Mouse (Mus musculus) brain, adult 2 months (tissue): ENCODE measurements around the gene Ctu2.

Experiments used
- DNase-seq: peaks from one replicate; pipeline ENCODE4 v3.0.0; 2011; ENCODE audit warnings: low read depth, low spot score

Gene Ctu2

DNA sequence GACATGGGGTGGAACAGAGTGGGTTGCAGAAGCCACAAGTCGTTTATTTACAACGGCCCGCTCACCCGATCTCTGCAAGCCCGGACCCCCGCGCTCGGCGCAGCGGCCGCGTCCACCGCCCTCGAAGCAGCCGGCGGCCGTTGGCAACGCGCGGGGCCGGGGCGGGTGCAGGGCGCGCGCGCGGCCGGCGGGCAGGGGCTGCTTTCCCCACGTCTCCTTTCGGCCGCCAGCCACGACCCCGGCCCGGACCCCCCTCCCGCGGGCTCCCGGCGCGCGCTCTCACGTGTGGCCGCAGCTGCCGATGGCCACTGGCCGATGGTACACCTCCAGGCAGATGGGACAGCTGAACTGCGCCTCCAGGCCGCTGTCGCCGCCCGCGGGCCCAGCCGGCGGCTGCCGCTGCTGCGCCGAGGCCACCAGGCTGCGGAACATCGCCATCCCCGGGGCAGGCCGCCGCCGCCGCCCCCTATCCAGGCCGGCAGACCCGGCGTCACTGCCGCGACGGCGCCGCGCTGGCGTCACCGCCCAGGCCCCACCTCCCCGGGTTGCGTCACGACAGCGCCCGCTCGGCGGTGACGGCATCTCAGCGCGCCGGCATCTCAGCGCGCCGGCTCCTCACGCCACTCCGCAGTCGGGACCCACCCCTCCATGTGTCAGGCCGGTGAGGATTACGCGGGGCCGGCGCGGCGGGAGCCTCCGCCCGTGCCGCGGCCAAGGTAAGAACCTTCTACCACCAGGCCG is at the start of gene Ctu2, which contains the start of gene Rnf166:
Gene Ctu2, plus strand, starts transcription at position 564 of the 741 bp plus-strand sequence.
Gene Rnf166, minus strand, starts transcription at position 485 of the 741 bp plus-strand sequence.
- DNase-seq = peak; percentile 94

DNA sequence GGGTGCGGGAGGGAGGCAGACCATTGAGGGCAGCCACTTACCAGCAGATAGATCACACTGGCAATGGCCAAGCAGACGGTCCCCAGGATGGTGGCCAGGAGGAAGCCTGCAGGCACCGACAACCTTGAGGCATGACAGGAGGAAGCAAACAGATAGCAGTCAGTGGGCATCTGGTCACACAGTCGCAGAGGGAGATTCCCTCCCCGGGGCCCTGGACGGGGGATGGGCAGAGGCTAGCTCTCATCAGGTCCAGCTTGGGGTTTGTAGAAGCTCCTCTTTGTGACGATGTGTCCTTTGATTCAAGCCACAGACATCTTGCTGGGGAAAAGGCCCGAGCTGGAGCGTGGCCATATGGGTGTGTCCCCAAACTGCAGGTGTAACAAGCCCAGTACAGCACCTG is 49.8 kb upstream of the Ctu2 start:
- no peak for DNase-seq

DNA sequence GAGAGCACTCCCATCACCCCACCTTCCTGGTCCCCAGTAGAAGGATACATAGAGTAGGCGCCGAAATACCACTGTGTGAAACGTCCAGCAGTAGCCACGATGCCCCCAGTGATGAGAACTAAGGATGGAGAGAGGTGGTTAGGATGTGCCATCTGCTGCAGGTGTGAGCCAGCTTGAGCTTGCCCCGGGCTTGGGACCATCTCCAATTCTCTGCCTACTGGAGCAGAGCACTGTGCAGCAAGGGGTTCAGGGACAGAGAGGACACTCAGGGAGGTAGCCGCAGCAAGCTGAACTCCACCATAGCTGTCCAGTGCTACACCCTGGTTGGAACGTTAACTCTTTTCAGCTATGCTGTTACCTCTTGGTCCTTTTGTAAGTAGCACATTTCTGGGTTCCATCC is 48.3 kb upstream of the Ctu2 start:
- no peak for DNase-seq

DNA sequence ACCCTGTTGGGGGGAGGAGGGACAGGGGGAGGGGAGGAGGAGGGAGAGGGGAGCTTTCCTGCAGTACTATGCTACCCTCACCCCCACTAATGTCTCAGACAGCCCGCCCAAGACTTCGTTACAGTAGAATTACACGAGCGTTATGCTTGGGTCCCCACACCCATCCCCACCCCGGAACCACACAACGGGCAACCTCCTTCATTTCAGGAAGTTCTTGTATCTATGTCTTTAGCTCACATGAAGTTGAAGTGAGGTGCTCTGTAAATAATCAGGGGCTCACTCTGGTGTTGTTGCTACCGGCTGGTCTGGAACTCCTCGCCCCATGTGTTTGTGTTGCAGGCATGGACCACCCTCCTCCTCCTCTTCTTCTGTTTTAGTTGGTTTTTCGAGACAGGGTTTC is 47.8 kb upstream of the Ctu2 start:
- DNase-seq = no peak

DNA sequence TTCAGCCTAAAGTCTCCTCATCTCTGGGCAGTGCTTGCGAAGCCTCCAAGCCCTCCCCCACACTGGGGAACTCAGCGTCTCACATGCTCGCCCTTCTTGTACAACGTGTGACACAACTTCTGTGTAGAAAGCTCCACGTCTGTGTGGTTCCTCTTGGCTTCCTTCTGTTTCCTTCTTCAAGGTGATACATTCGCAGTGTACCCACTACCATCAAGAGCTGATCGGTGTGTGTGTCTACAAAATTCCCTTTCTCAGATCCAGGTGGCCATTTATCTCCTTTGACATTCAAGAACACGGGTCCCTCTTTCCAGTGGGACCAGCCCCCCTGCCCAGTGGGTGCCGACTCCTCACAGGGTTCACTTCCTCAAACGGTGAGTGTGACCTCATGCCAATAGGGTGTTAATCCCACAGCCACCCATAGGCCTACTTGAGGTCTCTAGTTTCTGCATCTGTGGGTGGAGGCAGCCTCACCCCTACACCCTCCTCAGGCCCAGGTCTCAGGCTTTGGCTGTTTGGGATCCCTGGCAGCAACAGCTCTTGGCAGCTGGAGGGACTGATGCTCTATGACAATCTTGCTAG is 45.8 kb upstream of the Ctu2 start:
- DNase-seq = peak; percentile 48

DNA sequence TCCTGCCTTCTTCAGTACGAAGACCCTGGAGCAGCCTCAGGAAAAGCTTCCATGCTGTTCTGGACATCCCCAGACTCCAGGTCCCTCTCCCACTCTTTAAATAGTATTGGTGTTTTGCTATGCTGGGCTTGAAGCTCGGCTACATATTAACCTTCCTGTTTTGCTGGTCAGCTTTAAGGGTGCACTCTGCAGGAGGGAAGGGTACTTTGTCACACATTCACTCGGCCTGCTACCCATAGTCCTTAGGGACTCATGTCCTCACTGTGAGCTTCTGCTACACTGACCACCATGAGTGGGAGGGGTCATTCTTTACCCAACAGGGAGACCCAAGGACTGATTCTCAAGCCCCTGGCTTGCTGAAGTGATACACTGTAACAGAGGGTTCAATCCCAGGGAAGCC is 45.3 kb upstream of the Ctu2 start:
- no peak for DNase-seq

DNA sequence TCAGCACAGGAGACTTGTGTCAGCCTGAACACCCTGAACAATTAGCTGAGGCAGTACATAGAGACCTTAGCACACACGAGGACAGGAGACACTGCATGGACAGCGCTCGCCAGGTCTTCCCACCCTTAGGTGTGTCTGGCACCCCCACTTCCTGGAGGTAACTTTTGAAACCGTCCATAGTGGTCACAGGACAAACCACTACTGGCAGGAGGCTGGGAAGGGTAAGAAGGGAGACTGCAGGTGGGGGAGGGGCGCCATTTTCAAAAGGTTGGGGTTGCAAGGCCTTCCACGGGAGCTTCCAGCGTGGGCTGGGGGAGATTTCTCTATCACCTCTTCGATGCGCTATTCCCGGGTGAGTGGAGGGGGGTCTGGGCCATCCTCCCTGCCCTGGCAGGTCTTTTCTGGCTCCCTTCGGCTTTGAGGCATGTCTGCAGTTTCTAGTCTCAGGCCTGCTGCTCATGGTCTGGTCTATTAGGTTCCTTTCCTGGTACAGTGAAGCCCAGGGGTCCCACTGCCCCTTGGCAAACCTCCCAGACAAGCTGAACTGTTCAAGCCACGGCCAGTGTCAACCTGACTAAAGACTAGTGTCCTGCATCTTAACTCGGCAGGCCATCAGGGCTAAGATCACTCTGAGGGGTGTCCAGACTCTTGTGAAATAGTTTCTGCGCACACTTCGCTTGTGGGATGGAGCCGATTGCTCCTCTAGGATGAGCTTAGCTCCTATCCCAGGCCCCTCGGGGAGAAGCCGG is 44.1 kb upstream of the Ctu2 start:
- DNase-seq = no peak

DNA sequence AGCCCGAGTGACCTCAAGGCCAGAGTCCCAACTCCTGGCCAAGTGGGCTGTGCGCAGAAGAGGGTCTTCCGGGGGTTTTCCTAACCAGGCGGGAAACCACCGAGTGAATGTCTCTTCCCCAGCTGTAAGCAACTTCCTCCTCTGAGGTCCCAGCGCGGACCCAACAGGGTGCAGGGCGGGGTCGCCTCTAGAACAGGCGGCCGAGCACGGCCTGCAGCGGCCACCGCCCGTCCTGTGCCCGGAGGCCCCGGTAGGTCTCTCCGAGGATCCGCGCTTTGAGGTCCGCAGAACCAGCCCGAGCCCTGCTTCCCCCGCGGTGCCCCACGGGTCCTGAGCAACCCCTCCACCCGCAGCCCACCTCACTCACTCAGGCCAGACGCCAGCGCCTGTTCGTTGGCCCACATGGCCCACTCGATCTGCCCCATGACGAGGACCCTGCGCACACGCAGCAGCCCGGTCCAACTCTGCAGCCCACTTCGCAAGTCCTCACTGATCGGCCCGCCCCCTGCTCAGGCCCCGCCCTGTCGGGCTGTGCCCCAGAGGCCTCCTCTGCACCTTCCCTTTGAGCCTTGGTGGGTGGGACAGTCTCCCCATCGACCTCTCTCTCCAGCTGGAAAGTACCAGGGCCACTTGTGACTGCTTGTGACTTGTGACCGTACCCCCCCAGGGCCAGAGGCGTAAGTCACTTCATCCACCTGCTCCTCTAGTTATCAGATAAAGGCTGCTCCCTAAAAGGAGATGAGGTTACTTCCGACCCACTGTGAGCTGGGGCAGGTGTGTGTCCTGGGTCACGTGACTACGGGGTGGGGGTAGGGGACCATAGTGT is 43.3 kb upstream of the Ctu2 start, which contains the start of gene Cyba:
Gene Cyba, minus strand, starts transcription at position 488 of the 826 bp plus-strand sequence.
- DNase-seq = no peak

DNA sequence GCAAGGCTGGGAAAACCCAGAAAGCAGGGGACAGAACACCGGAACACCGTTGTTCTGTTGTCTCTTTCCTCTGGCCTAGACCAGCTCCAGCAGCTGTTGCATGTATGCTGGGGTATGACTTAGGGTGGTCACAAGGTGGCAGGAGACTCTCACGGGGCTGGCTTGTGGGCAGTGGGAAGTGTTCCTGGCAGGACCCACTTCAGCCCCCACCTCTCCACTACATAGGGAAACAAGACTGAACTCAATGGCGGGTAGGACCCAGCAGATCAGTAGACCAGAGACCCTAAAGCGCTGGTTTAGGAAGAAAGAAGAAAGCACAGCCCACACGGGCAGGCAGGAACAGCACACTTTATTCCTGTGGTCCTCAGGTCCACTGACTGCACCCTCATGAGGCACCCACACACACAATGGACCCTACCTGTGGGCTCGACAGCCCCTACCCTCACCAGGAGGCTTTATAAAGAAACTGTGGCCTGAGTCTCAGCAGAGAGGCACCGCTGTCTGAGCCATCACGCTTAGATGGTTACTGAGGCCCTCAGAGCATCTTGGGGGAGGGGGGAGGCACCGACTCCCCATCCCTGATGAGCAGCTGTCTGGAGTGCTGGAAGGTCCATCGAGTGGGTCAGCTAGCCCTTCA is 42.6 kb upstream of the Ctu2 start:
- DNase-seq = no peak

DNA sequence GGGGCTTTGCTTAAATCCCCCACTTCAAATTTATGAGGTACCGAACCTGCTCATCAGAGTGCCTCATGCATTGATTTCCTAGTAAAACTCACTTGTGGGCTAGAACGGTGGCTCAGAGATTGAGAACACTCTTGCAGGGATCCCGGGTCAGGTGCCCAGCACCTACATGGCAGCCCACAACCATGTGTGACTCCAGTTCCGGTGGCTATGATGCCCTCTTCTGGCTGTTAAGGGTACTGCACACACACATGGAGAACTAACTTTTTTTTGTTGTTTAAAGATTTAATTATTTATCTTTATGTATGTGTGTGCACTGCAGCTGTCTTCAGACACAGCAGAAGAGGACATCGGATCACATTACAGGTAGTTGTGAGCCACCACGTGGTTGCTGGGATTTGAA is 40.6 kb upstream of the Ctu2 start:
- no peak for DNase-seq

DNA sequence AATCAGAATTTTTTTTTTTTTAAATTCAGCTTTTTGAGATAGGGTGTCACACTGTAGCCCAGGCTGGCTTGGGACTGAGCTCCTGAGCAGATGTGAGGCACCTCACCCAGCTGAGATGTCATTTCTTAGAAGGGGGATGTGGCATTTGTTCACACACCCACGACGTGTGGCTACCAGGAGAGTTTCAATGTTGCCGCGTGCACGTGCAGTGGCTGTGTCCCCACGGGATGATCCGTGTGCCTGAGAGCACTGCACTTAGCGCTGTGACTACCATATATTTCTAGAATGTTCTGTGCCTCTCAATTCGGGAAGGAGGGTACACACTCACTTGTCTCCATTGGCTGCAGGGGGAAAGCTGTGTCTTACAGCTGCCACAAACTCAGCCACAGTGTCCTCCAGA is 39.8 kb upstream of the Ctu2 start:
- DNase-seq = no peak

DNA sequence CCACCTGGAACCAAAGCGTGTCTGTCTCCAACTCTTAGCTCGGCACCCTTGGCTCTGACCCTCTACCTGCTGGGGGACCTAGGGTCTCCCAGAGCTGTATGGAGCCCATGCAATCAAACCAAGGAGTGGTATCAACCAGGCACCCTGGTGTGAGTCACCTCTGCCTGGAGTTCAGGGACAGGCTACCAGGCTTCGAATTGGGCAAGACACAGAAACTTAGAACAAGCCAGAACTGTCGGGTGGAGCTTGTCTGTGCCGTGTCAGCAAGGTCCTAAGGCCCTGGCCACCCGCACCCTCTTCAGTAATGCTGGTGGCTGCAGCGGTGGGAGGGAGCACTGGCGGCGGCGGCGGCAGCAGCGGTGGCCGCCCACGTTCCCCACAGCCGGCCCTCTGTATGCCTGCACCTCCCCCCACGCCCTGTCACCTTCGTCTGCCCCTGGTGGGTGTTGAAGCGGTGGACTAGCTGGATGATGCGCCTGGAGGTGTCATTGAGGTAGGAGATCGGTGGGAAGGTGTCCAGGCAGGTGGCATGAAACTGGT is 39.3 kb upstream of the Ctu2 start:
- no peak for DNase-seq

DNA sequence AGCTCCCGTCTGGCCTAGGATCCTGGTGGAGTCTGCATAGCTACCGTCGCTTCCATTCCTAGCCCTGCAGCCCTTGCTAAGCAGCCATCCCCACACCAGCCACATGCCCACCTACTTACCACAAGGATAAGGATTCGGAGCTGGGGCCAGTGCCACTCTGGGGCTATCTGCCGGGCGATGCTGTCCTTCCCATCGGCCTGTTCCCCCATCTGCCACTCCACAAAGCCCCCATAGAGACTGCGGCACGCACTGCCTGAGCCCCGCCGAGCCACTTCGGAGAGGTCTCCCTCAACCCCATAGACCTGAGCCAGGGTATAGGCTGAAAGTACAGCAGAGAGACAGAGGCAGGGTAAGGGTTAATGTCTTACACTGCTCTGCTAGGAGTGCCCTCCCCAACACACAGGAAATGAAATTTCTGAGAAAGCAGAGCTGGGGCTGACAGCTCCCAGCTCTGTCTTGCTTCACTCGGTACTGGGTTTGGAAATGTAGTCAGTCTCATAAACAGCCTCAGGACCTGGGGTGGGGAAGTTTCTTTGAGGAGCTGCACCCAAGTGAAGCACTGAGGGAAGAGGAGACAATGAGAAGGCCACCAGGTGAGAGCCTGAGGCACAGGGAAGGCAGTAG is 38.1 kb upstream of the Ctu2 start:
- no peak for DNase-seq

DNA sequence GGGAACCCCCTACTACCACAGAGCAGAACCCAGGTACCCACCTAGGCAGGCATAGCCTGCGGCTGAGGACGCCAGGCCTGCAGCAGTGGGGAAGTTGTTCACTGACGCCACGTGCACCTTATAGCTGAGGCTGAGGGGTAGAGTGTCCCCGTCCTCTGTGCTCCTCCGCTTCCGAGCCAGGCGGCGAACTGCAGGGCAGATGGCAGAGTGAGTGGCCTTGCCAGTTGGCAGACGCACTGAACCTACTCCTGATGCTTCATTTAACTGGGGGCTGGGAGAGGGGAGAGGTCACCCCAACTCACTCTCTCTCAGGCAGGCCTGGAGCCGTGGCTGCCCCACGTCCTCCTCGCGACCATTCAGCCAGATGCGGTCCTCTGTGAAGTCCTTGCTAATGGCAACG is 36.6 kb upstream of the Ctu2 start:
- peak; percentile 87 for DNase-seq

DNA sequence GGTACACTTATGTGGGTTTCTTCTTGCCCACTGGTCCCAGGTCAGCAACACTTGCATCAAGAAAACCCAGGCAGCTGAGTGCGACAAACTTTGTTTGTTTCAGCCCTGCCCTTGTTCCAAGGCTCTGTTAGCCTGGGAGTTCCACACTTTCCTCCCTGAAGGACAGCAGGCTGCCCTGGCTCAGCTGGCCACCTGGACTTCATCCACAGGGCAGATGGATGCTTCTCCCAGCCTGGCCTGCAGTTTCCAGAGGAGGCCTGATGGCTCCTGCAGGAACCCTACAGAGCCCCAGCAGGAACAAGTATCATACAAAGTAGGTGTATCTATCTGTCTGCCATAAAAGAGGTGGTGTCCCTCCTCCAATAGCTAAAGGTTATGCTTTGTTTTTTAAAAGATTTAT is 34.6 kb upstream of the Ctu2 start:
- DNase-seq = peak; percentile 24

DNA sequence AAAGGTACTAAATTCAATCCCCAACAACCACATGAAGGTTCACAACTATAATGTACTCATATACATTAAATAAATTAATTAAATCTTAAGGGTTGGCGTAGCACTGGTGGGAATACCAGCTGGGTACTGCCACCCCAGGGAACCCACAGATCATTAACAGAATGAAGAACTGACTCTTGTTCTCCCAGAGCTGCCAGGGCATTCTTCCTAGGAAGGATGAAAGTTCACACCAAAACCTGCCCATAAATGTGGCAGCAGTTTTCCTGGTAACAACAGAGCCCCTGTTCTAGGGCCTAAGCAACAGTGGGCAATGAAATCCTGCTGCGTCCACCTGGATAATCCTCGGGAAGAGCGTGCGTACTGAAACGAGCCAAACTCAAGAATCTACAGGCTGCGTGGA is 33.6 kb upstream of the Ctu2 start:
- no peak for DNase-seq

DNA sequence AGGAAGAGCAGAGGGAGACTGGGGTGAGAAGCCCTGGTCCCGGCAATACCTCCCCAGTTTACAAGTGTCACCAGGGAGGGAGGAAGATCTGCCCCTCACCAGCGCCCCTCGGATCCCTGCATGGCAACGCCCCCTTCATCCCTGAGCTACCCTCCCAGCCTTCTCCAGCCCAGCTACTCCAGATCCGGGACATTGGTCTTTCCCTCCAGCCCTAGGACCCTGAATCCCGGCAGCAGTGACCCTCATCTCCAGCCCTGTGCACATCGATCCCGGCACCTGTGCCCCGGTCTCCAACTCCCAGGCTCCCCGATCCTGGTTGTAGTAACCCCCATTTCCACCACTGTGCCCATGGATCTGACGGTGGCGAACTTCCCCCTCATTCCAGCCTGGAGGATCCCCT is 33.2 kb upstream of the Ctu2 start:
- no peak for DNase-seq

DNA sequence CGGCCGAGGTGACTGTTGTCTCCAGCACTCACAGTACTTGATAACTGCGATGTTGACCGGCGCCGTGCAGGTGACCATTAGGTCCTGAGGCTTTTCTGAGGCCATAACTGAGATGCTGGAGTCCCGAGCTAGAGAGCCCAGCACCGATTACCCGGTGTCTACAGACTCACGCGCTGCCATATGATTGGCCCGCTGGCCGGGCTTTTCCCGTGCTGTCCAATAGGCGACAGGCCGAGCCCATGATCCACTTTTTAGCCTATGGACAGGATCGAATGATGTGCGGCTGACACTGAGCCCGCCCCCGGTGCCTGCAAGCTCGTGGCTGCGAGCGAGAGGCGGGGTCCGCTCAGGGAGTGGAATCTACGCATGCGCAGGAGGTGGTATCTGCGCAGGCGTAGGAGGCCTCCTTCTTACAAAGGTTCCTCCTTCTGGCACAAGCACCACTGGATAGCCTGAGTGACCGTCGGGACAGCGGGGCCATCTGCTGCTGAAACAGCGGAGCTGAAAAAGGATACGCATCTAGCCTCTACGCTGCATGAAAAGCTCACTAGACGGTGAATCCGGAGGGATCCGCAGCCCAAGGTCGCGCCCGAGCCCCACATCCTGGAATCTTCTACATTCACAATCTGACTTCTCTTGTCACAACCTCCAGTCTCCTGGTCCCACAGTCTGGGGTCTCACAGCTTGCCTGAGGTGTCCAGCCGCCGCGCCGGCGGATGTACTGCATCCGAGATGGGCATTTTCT is 32.5 kb upstream of the Ctu2 start, which contains the start of gene Mvd:
Gene Mvd, minus strand, starts transcription at position 161 of the 745 bp plus-strand sequence.
- DNase-seq = peak; percentile 100

DNA sequence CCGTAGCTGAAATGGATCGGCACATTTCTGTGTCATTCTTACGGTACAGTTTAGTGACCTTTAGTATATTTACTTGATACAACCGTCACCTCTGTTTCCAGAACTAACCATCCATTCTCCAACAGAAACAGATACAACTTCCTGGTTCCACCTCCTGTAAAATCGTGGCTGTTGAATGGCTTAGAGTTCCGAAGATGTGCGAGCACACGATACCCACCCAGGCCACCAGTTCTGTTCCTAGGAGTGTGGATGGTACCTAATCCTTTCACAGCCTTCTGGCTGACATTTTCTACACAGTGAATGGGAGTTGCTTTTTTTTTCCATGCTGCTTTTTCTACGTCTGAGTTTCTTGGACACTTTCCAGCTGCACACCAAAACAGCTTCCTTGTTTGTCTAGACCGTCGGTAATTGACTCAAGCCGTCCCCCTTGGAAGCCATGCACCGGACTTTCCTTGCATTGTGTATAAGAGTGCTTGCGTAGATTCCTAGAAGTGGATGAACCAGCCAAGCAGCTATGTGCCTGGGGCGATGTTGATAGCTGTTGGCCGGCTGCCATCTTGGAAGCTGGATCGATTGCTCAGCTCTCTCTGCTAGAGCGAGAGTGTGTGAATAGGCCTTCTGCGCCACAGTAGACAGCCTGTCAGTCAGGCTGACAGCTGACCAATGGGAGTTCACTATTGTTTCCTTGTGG is 31.7 kb upstream of the Ctu2 start:
- peak; percentile 93 for DNase-seq
